Mouse (Mus musculus) adrenal gland, postnatal 4 days (tissue): ENCODE data around the gene Glra2. TPM values are rescaled to one million over a fixed set of nuclear protein-coding genes. Genes with fewer than 3 reads are reported as not detected.
"Not testable (repeated sequence)": the region's sequence is repeated elsewhere in the genome, so short reads cannot be mapped to it uniquely, and the experiment has no call there.

Experiments used
- DNase-seq, 2 experiments: peaks; one replicate each; pipeline ENCODE4 v3.0.0; 2021 to 2022; ENCODE audit warnings: low spot score in 2 of 2, mixed read lengths in 2 of 2
- long read RNA-seq, 2 experiments: library from polyadenylated mRNA; stranded (forward); transcript quantifications; one replicate each; pipeline ENCODE4 v2.0.0; 2021
- total RNA-seq, 2 experiments: library from RNA; stranded (reverse); gene quantifications; 2 replicates each; pipeline ENCODE4 v1.2.3; 2021

Glra2 gene
- under 1 TPM in 1 of 2 experiments, not detected in 1; 0.37 TPM for total RNA-seq
- long read RNA-seq, experiment 1 = 0 reads
- long read RNA-seq, experiment 2 = 0 reads

DNA sequence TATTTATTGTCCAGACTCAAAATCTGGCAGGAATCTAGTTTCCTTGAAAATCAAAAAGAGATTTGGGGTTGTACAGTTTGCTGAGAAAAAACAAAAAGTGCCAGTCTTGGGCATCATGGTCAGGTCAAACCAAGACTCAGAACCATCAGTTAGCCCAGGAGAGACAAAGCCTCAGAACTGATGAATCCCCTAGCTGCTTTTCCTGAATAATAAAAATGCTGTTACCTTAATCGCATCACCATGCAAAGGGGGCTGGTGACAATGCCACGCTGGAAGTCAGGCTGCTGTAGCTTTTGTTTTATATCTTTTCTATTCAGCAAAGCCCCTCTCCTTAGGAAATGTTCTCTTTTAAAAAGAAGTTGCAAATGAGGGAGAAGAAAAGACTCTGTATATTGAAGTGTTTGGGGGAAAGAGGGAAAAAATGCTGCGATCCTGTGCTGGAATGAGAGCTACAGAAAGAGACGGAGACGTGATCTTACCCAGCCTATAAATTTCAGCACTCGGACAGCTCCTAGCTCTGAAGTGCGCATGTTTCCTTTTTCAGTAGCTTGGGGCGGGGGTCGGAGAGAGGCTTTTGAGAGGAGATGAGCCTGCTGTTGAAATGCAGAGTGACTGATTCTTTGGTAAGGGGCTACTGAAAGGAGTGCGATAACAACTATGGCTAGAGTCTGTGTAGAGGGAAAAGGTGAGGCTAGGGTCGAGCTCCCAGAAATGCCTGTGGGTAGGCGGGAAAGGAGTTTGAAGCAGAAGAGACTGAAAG is at the start of gene Glra2:
Glra2 (minus strand) TSS at position 455 of the 760 bp plus-strand sequence.
- no peak for DNase-seq

GRCm38 (mm10) chrX:165362798-165363197 is 35.6 kb upstream of the Glra2 start:
- no peak for DNase-seq

DNA sequence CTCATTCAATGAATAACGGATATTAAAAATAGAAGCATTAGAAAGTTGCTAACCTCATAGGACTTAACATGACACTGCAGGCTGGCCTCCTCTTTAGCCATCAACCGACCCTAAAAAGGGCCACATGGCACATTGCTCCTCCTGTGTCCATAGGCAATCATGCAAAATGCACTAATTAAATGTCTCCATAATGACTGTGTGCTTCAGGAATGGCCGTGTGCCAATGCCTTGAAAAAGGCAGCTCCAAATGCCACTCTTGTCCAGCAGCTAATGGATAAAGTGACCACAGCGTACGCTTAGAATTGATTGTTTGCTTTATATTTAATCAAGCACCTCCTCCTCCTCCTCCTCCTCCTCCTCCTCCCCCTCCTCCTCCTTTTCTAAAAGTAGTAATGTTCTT is 17.4 kb upstream of the Glra2 start:
- DNase-seq = no peak

- DNase-seq = peak in 1 of 2 experiments; percentile 5
Observed at GRCm38 (mm10) chrX:165327699-165328333, 623 bp upstream of the Glra2 start.

DNA sequence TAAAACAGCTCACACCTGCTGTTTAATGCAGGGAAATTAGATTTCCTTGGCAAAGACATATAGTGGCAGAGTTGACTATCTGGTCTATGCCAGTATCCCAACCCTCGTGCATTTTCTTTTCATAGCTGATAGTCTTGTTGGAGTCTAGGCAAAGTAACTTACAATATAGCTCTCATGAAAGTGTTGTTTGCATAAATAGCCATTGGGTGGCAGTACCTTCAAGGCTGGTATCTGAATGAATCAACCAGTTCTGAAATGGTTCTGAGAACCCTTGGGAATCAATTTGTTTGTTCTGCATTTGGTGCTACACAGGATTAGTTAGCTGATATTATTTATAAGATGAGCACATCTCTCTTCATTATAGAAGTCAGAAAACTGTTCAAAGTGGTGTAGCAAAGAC is 133.6 kb downstream of the Glra2 start:
- no peak for DNase-seq

DNA sequence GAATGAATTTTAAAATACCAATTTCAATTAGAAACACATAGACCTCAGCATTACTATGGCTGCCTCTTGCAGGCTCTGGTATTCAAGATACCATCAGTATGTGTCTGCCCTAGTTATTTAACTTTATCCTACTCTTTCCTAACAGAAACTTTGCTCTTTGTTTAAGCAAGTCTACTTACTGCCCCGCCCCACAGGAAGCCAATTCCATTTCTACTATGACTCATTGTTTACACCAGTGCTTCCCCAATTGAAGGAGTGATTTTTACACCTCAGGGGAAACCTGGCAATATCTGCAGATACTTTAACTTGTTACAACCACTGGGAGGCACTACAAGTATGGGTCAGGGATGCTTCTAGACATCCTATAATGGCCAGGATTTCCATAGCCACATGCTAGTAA is 136.0 kb downstream of the Glra2 start:
- no peak for DNase-seq

GRCm38 (mm10) chrX:165182948-165183347 is 144.2 kb downstream of the Glra2 start:
- not testable (repeated sequence) for DNase-seq

DNA sequence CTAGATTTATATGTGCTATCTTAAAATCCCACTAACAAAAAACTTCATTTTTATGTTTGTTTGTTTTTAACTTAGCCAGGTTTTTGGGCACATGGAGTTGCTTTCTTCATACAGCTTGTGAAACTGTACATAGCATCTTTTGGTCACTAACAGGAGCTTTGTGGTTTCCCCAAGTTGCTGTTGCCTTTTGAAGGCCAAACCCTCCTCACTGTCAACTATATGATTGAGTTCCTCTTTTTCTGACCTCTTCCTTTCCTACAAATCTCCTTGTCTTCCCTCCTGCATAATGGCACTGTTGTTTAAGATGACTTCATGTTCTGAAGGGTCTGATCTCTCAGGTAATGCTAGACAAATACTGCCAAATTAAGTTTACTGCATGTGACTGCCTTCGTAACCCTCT is 170.6 kb downstream of the Glra2 start:
- DNase-seq = no peak

DNA sequence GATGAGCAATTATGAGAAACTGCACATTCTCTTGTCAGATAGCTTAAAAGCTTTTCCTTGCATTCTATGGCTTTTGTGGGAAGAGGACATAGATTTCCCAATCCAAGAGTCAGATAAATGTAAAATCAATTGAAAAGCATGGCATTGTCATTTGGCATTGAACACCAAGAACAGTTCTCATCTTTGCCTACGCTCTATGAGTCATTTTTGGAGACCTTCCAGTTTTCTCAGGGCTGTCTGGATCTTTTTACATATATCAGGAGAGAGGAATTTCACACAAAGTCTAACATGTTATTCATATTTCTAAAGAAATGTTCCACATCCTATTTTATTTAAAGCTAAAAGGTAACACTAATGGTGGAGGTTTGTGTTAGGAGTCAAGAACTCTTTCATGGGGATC is 223.0 kb downstream of the Glra2 start:
- DNase-seq = no peak
